Mouse (Mus musculus) gastrocnemius, adult 2 months (tissue): Measurements from ENCODE around the gene Tarsl2. TPM values are rescaled to one million over a fixed set of nuclear protein-coding genes. Genes with fewer than 3 reads are reported as not detected.

Source experiments
- DNase-seq: peaks from one replicate; pipeline ENCODE4 v3.0.0; 2022
- H3K27ac ChIP-seq: fragments of 200-600 bp; 2 replicates; pipeline ENCODE4 v1.8.1; 2022; ENCODE audit warnings: mild to moderate bottlenecking
- H3K4me3 ChIP-seq: fragments of 200-600 bp; 2 replicates; pipeline ENCODE4 v1.8.1; 2022; ENCODE audit warnings: mild to moderate bottlenecking, moderate library complexity
- CTCF ChIP-seq: fragments of 200-600 bp; IDR thresholded peaks from 2 replicates; pipeline ENCODE4 v1.8.1; 2022; ENCODE audit warnings: antibody characterized with exemption, mild to moderate bottlenecking, moderate library complexity
- intact Hi-C: fragments of 180-260 bp; cut with DNase I; formaldehyde crosslinking; loops from one replicate; pipeline ENCODE4 v1.15.1; 2025
- total RNA-seq, 2 experiments: library from RNA; stranded (reverse); gene quantifications; 2 replicates each; pipeline ENCODE4 v1.2.3; 2021

Gene Tarsl2
- total RNA-seq, 2 experiments from 2014 or later: 59.2 to 67.0 TPM

DNA sequence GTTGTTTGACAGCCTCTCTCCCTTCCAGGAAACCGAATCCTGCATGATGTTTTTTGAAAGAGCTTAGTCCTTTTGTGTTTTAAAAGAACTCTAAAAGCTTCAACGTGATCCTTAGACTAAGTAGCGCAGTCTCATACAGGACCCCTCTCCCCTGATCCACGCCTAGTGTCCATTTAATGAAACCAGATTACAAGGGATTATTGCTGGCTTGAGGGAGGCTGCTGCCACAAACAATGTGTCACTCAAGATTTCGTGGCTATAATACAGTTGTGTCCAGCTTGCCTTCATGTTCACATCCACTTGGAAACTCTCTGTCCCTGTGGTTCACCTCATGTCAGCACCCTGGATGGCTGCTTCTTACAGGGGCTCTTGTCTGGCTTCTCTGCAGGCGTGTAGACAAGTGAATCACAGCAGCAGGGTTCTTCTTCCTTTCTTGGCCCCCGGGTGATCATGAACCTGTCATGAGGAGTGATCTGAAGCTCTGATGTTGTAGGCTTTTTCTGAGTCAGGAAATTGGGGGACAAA lies 8.3 kb upstream of the Tarsl2 start:
- no peak for TF ChIP-seq CTCF
- intact Hi-C loops: no loop called here
- no peak for DNase-seq
- H3K27ac ChIP-seq: no peak overlapping the region
- H3K4me3 ChIP-seq: no peak overlapping the region

DNA sequence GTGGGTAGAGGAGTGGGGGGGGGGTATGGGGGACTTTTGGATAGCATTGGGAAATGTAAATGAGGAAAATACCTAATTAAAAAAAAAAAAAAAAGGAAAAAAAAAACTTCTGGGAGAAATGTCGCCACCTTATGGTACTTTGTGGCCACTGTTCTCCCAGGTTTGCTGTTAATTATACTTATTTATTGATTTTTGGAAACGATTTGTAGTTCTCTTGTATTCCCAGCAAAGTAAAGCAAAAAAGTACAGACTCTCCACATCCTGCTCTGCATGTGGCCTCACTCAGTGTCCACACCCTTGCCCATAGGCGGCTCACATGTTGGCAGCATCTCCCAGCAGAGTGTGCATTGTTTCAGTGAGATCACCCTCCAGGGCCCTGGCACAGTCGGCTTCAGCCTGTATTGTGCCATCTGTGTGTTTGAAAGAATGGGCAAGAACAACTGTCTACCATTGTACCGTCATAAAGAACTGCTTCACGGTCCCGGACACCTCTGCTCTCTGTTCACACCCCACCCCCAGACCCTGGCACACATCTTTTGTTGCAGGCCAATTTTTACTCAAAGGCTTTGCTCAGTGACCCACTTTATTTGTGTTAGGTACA lies 6.4 kb upstream of the Tarsl2 start:
- Histone ChIP-seq H3K27ac (no peak overlapping the region), H3K4me3 (no peak overlapping the region)
- intact Hi-C loops: no loop called here
- TF ChIP-seq CTCF: peak; percentile 47
- DNase-seq: no peak

DNA sequence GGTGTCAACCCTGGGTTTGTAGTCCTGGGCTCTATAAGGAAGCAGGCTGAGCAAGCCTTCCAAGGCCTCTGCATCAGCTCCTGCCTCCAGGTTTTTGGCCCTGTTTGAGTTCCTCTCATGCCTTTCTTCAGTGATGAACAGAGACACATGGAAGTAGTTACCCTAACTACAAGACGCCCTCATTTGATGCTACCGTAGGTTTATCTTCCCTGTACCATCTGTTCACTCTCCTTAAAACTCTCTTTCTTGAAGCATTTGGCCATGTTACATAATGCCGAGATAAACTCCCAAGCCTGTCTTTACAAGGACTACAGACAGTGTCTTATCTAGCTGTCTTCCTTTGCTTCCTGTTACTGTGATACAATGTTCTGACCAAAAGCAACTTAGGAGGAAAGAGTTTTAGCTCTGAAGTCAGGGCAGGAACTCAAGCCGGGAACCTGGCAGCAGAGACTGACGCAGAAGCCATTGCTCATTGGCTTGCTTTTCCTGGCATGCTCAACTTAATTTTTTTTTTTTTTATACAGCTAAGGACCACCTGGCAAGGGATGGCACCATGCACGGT lies 4.8 kb upstream of the Tarsl2 start:
- intact Hi-C loops: loop anchor here (5.0 kb wide), 1 partner anchor 323 kb away; no protein-coding TSS in a partner anchor
- Histone ChIP-seq H3K27ac (no peak overlapping the region), H3K4me3 (no peak overlapping the region)
- TF ChIP-seq CTCF: no peak
- no peak for DNase-seq

DNA sequence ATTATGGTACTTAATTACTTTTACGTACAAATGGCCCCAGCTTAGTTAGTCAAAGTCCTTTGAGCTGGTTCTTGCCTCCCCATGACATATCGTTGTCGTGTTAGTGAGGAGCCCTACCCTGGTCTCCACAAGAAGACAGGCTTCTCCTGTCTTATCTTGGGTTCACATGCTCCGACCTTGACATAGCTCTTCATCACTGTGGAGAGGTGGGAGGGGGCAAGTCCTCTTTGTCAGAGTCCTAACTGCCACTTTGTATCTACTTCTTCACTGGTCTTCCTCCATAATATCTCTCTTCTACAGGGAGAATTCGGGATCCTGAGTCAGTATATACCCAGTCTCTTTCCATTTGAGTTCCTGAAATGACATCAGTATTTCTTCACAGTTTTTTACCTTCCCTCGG lies 4.0 kb upstream of the Tarsl2 start:
- Histone ChIP-seq H3K4me3 (no peak overlapping the region), H3K27ac (no peak overlapping the region)
- intact Hi-C loops: loop anchor here (5.0 kb wide), 1 partner anchor 323 kb away; no protein-coding TSS in a partner anchor
- no peak for DNase-seq
- no peak for TF ChIP-seq CTCF

DNA sequence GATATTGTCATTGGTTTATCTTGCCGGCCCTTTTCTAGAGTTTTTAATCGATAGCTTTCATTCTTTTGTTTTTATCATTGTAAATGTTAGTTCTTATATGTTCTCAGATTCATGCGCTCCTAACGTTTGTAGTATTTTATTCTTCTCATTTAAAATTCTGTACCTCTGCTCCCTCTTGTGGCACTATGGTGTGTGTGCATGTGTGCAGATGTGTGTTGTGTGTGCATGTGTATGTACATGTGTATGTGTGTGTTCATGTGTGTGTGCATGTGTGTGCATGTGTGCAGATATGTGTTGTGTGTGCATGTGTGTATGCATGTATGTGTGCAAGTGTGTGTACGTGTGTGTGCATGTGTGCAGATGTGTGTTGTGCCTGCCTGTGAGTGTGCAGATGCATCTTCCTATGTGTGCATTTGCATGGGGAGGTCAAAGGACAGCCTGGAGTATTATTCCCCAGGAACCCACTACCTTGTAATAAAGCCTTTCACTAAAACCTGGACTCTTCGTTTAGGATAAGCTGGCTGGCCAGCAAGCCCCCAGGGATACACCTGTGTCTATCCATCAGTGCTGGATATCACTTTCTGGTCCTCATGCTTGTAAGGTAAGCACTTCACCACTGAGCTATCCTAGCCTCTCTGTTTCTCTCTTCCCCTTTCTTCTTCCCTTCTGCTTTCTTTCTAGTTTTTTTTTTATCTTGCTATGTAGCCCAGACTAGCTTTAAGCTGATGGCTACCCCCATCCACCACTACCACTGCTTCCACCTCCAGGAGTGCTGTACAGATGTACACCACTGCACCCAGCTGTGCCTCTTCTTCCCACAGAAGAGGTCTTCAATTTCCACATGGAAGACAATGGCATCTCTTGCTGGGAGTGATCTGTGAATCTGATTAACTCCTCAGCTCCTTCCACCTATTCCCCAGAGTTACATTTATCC lies 2.1 kb upstream of the Tarsl2 start:
- DNase-seq: no peak
- TF ChIP-seq CTCF: peak; percentile 38
- H3K27ac ChIP-seq: no peak overlapping the region
- intact Hi-C loops: loop anchor here (5.0 kb wide), 1 partner anchor 325 kb away; no protein-coding TSS in a partner anchor
- H3K4me3 ChIP-seq: no peak overlapping the region

DNA sequence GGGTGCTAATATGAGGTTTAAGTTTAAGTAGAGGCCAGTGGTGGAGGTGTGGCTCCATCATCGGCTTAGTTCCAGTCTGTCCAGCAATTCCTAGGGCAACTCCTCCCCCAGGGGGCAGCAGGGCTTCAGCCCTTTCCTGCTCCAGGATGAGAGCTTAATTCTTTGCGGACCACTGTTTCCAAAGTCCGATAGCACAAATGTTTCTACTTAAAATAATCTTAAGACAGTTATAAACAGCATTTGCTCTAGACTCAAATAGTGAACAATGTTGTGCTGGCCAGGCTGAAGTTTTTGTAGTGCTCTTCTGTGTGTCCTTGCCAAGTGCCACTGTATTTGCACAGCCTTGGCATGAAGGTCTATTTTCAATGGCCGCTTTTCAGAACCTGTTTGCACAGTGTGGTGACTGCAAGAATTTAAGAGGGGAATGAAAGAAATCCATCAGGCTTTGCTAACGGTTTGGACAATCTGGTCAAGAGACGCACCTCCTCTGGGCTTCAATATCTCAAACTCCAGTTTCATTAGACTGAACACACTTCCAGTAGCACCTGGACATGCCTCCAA lies 757 bp upstream of the Tarsl2 start:
- peak; percentile 20 for DNase-seq
- no peak for TF ChIP-seq CTCF
- H3K4me3 ChIP-seq: peak overlapping the region; percentile 90
- H3K27ac ChIP-seq: no peak overlapping the region
- intact Hi-C loops: loop anchor here (5.0 kb wide), 1 partner anchor 327 kb away; no protein-coding TSS in a partner anchor

DNA sequence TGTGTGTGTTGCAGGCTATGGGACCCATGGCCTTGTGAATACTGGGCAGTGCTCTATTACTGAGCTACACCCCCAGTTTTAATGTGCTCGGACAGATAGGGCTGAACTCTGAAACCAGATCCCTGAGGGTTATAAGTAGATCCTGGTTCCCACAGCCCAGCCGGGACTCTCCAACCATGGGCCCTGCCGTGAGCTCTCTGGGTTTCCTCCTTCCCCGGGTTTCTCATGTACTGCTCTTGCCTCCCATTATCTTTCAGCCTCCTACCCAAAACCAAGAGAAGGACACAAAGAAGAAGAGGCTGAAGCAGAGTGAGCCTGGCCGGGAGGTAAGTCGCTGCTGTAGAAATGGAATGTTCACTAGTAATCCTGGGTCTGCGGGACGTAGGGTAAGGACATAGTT lies 1.3 kb downstream of the Tarsl2 start:
- Histone ChIP-seq H3K4me3 (peak overlapping the region; percentile 90), H3K27ac (peak overlapping the region; percentile 97)
- no peak for TF ChIP-seq CTCF
- intact Hi-C loops: loop anchor here (5.0 kb wide), 1 partner anchor 416 kb away; no protein-coding TSS in a partner anchor
- DNase-seq: peak; percentile 24

DNA sequence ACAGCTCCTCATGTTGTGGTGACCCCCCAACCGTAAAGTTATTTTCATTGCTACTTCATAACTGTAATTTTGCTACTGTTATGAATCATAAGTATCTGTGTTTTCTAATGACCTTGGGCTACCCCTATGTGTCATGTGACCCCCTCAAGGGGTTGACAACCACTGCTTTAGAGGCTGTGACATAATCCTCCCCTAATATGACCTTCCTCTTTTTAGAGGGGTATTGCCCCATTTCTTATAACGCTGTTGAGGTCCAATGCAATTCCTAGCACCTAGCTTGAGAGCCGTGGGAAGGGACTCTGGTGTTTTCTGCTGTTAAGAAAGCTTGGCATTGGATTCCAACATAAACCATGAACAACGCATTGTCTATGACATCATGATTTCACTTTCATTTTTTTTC lies 6.0 kb downstream of the Tarsl2 start:
- DNase-seq: no peak
- intact Hi-C loops: no loop called here
- no peak overlapping the region for H3K4me3 ChIP-seq
- H3K27ac ChIP-seq: no peak overlapping the region
- TF ChIP-seq CTCF: no peak

DNA sequence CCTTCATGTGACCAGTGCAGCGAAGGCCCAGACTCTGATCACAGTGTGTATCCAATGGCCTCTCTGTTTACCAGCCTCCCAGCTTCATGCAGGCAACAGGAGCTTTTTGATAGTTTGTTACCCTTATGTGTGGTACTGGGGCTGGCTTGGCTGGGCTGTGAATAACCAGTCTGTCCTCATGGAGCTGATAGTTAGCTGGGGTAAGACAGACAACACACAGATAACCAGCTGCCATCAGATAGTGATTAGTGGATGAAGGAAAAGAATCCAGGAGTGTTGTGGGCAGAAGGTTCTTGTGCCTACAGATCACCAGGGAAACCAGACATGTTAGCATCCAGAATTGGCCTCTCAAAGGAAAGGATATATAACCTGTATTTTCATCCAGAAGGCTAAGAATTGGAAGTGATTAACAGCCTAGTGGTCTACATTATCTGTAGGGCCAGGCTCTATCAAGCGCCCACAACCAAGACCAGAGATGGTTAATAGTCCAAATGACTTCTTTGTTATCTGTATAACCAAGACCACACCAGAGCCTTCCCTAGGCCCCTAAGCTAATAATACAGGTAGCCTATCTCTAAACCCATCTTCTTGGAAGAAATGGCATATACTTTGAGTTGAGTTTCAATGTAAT lies 12.9 kb downstream of the Tarsl2 start:
- intact Hi-C loops: no loop called here
- TF ChIP-seq CTCF: no peak
- no peak for DNase-seq
- no peak overlapping the region for H3K27ac ChIP-seq
- no peak overlapping the region for H3K4me3 ChIP-seq

DNA sequence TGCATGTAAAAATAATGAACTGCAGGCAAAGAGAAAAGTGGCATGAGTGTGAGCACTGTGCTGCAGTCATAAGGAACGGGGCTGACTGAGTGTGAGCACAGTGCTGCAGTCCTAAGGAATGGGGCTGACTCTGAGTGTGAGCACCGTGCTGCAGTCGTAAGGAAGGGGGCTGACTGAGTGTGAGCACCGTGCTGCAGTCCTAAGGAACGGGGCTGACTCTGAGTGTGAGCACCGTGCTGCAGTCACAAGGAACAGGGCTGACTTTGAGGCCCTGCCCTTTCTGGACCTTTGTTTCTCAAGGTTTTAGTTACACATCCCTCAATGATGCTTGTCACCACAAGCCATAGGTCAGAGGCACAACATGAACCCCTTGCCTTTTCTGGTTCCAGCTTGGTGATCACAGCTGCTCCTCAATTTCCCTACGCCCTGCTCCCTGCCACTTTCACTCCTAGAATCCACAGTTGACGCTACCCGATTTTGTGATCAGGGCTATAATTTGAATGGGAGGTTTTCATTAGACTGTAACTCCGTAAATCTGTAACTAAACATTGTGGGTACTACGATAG lies 18.6 kb downstream of the Tarsl2 start:
- Histone ChIP-seq H3K27ac (no peak overlapping the region), H3K4me3 (no peak overlapping the region)
- no peak for TF ChIP-seq CTCF
- intact Hi-C loops: no loop called here
- DNase-seq: no peak

DNA sequence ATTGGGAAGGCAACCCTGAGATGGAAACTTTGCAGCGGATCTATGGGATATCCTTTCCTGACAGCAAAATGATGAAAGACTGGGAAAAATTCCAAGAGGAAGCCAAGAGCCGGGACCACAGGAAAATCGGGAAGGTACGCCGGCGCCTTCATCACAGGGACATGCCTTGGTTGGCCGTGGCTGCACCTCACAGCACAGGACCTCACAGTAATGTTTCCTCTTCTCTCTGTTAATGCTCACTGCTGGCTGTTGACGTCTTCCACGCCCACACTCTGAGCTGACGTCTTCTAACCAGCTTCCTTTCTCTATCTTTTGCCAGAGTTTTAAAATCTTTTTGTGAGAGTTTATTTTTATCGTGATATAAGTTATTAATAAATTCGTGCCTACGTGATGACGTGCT lies 19.2 kb downstream of the Tarsl2 start:
- Histone ChIP-seq H3K4me3 (no peak overlapping the region), H3K27ac (no peak overlapping the region)
- TF ChIP-seq CTCF: no peak
- no peak for DNase-seq
- intact Hi-C loops: no loop called here

DNA sequence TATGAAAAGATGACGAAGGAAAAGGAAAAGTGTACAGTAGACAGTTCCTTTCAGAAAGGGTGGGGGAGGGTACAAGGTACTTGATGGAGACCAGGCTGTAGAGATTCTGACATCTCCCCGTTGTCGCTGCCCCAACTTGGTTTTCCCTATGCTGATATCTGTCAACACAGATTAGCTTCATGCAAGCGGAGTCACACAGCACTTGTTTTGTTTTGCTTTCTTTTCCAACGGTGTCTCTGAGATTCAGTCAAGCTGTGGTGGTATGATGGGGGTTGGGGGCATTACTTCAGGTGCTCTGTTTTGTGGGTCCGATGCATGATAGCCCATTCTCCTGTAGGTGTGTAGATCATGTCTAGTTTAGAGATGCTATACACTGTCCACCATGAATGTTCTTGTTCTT lies 22.8 kb downstream of the Tarsl2 start:
- DNase-seq: no peak
- no peak overlapping the region for H3K4me3 ChIP-seq
- intact Hi-C loops: no loop called here
- no peak overlapping the region for H3K27ac ChIP-seq
- no peak for TF ChIP-seq CTCF
